Mouse (Mus musculus): ENCODE measurements around the gene Fbln2.

The Fbln2 gene

DNA sequence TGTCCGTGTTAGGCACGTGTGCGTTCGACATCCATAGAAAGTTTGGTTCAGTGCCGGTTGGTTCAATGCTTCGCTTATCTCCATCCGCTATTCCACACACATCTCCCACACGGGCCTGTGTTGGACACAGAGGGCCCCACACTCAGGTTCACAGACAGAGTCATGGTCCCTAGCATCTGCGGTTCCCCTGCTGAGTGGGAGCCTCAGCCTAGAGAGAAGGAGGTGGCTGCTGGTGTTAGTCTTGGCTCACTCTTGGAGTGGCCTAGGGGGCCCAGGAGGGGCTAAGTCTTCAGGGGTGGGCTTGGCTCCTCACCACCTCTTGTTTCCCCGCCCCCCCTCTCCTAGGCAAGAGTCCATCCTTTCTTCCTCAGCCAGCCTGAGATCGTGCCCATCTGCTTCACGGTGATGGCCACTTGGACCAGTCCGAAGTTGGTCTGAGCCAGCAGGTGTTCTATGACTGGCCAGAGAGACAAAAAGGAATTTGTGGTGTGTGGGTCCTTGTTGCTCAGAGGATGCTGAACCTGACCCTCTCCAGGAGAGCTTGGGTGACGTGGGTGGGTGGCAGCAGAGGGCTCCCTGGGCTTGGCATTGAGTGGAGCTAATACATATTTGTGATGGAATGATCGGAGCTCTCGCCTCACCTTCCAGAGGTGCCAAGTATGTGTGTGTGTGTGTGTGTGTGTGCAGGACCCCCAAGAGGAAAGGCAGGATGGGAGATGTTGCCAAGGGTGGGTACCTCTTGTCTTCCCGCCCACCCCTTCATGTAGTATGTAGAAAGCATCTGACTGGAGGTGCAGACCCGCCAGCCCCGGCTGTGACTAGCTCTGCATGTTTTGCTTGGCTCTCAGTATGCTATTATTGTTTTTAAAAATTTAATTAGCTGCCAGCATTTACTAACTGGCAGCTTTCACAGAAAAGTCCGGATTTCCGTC, 1.3 kb downstream of the Fbln2 start:
- CTCF ChIA-PET, result interaction anchor here in 3 of 4 experiments (0.6 to 1.1 kb wide), 9 partner anchors 8 to 85 kb away, joined by 3 to 9 read pairs (median 4); no protein-coding TSS in a partner anchor
- POLR2A ChIA-PET, result interaction anchor here in 2 of 4 experiments (0.6 to 1.5 kb wide), 4 partner anchors 15 to 269 kb away, joined by 3 to 4 read pairs (median 3); partner anchors contain the start of gene Nup210 (in 1 of the 2)

DNA sequence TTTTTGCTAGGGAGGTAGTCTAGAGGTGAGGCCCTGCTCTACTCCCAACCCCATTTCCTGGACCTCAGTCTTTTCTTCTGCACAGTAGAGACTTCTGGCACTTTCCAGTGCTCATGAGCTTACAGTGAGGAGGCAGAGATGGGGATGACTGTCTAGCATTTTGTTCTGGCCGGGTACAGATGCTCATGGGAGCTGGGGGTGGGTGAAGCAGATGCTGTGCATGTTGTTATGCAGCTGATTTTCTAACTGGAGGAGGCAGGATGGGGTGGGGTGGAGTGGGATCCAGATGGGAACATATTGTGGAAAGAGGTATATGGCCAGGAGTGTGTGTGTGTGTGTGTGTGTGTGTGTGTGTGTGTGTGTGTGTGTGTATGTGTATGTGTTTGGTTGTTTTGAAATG, 3.2 kb downstream of the Fbln2 start:
- CTCF ChIA-PET, result interaction anchor here in 1 of 4 experiments (1.3 kb wide), 1 partner anchor 42 kb away, joined by 3 read pairs; no protein-coding TSS in a partner anchor

DNA sequence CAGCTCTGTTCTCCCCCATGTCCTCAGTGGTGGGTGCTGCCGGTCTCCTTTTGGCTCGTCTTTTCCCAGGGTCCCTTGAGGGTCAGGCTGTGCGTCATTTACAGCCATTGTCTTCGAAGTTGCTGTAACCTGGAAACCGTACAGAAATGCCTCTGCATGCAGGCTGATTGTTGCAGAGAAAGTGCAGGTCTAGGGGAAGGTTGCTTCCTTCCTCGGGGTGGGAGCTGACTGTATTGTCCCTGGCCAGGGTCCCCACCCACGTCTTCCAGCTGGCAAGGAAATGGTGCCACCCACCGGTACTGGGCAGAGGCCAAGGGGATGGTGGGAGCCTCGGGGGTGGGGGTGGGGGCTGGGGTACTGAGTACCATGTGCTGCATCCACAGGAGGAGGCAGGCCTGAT, 6.2 kb downstream of the Fbln2 start:
- ChIA-PET POLR2A (no interaction called here), CTCF (no interaction called here)

More for the DNA sequence above, 3.2 kb downstream of the Fbln2 start:
- POLR2A ChIA-PET, result interaction anchor here in 1 of 4 experiments (0.7 kb wide), 1 partner anchor 197 kb away, joined by 3 read pairs; no protein-coding TSS in a partner anchor

DNA sequence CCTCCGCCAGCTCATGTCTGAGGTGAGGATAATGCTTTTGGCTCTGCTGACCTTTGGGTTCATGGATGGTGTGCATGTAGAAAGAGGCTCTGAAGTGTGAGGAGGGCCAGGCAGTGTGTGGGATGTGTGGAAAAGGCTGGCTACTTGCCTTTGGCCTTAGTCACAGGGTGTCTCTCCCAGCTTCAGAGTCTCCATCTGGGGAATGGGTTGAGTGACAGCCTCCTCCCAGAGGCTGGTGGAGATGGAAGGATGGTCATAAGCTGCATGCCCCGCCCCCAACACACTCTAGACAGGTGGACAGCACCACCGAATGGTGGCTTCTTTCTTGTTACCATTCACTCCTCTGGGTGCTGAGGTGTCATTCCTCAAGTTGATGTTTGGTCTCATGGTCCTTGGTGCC, 6.6 kb downstream of the Fbln2 start:
- CTCF ChIA-PET, result no interaction called here
- POLR2A ChIA-PET, result no interaction called here

DNA sequence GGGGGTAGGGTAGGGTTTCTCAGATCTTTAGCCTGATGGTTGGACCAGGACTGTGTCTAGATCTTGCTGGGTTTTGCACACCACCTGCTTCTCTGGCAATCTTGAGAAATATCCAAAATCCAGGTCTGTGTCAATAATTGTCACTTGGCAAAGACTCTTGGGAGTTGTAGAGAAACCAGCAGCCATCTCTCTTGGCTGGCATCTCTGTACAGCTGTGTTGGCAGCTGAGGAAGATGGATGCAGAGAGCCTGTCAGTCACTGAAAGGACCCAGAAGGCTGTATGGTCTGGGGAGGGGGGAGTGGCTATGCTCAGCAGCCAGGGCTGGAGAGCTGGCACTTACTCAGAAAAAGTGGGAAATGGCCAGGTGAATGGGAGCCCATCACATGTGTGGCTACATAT, 7.8 kb downstream of the Fbln2 start:
- POLR2A ChIA-PET, result no interaction called here
- CTCF ChIA-PET, result interaction anchor here in 2 of 4 experiments (0.6 to 1.2 kb wide), 2 partner anchors 11 to 566 kb away, joined by 3 read pairs; no protein-coding TSS in a partner anchor

DNA sequence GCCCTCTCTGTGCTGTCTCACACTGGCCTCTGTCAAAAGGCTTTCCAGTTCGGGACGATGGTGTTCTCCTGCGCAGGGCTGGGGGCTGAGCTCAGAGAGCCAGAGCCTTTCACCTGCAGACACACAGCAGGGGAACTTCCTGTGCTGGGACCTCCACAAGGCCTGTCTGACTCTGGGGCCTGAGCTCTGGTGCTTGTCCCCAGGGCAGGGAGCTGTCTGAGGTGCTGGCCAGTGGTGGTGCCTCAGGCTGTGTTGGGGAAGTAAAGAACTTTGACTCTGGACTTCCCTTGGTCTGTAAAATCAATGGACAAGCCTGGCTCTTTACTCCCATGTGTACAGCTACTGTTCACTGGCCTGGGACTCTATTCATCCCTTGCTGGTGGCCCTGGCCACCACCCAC, 8.8 kb downstream of the Fbln2 start:
- CTCF ChIA-PET, result interaction anchor here (0.5 to 1.6 kb wide), 11 partner anchors 8 to 826 kb away, joined by 3 to 5 read pairs (median 3); partner anchors contain the start of gene Fbln2 (in 1 of the 4)
- POLR2A ChIA-PET, result interaction anchor here in 2 of 4 experiments (0.5 to 1.5 kb wide), 6 partner anchors 9 to 604 kb away, joined by 3 to 7 read pairs (median 4); partner anchors contain the start of gene Fbln2 (in 1 of the 2)

DNA sequence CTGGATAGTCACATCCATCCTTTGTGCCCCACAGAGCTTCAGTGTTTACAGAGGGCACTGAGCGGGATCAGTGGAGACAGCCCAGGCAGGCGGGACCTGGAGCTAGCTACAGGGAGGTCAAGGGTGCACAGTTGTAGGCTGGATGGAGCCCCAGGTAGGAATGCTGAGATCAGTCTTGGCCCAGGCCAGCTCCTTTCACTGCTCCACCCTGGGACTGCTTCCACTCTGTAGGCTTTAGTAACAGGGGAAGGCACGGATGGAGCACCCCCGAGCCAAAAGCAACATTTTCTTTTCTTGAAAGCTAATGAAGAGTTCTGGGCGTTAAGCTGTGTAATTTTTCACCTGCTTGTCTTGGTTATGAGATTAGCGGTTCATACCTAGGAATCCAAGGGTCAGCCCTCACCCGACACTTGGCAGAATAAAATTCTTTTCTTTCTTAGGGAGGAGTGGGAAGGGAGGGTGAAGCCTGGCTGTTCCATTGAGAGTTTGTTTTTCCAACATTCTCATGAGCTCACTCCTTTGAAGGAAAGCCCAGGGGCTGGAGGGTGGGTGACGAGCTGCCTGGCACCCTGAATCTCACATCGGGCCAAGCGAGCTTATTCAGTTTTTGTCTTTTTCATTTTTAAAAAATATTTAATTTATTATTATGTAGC, 10.6 kb downstream of the Fbln2 start:
- ChIA-PET CTCF (interaction anchor here in 2 of 4 experiments (0.5 to 0.6 kb wide), 2 partner anchors 567 to 930 kb away, joined by 3 read pairs; no protein-coding TSS in a partner anchor), POLR2A (interaction anchor here in 2 of 4 experiments (0.7 to 0.9 kb wide), 2 partner anchors 12 to 237 kb away, joined by 3 to 4 read pairs; no protein-coding TSS in a partner anchor)

DNA sequence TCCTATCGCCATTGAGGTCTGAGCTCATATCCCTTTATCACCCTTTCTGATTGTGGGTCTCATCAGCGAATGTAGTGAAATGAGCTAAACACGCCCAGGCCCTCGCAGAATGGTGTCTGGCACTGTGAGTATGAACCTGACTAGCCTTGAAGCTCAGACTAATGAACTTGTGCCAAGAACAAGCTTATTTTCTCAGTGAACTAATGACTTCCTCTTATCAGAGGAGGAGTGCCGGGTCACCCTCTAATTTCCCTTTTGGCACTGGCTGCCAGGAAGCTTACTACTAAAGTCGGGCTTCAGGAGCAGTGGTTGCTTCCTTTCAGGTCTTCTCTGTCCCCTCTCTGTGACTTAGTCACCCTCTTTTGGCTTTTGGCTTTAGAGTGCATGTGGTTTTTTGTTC, 12.7 kb downstream of the Fbln2 start:
- ChIA-PET POLR2A (no interaction called here), CTCF (interaction anchor here in 3 of 4 experiments (0.9 to 1.5 kb wide), 3 partner anchors 38 to 57 kb away, joined by 3 to 4 read pairs (median 4); no protein-coding TSS in a partner anchor)

DNA sequence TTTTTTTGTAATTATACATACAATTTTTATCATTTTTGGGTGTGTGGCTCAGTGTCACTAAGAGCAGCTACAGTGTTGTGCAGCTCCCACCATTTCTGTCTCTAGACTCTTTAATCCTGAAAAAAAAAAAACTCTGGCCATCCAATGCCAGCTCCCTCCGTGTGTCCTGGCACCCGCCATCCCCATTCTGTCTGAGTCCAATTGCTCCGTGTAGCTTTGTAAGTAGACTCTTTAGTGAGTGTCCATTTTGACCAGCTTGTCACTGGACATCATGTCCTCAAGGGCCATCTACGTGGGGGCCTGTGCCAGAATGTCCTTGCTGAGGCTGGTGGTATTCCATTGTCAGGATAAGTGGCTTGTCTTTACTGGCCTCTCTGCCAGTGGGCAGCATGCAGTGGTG, 13.1 kb downstream of the Fbln2 start:
- CTCF ChIA-PET, result interaction anchor here in 3 of 4 experiments (0.9 to 1.5 kb wide), 3 partner anchors 39 to 56 kb away, joined by 3 to 4 read pairs (median 4); no protein-coding TSS in a partner anchor
- POLR2A ChIA-PET, result no interaction called here

DNA sequence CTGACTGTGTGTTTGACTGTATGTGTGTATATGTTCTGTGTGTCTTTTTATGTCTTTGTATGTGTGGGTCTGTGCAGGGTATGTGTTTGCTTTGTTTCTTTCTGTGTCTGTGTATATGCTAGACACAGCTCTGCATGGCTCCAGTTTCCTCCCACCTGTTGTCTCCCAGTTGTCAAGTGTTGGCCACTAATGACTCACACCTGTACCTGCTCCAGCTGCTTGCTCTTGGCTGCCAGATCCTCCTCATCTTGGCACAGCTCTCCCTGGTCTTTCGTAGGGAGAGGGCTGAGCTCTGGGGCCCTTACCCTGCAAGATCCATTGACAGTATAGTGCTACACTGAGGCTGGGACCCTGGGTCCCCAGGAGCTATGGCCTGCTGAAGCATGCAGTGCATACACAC, 13.8 kb downstream of the Fbln2 start:
- ChIA-PET CTCF (interaction anchor here in 2 of 4 experiments (1.0 to 1.5 kb wide), 2 partner anchors 53 to 620 kb away, joined by 3 to 4 read pairs; no protein-coding TSS in a partner anchor), POLR2A (no interaction called here)

DNA sequence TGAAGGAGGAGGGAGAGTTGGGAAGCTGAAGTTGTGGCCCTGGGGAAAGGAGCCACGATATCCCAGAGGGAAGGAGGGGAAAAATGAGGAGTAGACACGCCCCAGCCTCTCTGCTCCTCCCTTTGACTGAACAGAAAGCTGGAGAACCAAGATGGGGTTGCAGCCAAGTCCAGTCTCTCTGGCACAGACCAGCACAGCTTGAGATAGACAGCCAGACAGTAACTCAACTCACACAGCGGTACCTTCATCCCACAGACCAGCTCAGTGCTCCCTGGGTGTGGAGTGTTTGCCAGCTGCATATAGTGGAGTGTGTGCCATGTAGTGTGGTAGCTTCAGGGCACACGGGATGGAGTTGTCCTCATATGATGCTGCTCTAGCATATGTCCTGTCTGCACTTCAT, 16.7 kb downstream of the Fbln2 start:
- ChIA-PET CTCF (interaction anchor here in 3 of 4 experiments (0.8 to 1.0 kb wide), 4 partner anchors 9 to 57 kb away, joined by 3 read pairs; no protein-coding TSS in a partner anchor), POLR2A (interaction anchor here in 1 of 4 experiments (1.3 kb wide), 1 partner anchor 15 kb away, joined by 4 read pairs; no protein-coding TSS in a partner anchor)

DNA sequence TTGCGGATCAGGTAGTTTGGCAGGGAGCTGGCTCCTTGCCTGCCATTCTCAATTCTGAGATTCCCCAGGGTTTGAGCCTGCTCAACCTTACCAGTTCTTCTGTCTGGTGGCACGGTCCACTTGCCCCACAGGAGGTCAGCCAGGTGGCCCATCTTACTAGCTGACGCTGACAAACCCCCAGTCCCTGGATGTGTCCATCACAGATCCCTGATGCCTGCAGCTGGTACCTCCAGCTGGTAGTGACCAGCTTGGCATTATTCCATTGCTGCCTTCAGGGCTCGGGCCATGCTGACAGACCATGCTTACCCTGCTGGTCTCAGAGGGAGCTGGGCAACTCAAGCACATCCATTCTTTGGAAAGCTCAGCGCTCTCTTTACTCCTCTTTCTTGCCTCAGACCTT, 18.7 kb downstream of the Fbln2 start:
- POLR2A ChIA-PET, result interaction anchor here in 1 of 4 experiments (0.7 kb wide), 1 partner anchor 415 kb away, joined by 5 read pairs; no protein-coding TSS in a partner anchor

DNA sequence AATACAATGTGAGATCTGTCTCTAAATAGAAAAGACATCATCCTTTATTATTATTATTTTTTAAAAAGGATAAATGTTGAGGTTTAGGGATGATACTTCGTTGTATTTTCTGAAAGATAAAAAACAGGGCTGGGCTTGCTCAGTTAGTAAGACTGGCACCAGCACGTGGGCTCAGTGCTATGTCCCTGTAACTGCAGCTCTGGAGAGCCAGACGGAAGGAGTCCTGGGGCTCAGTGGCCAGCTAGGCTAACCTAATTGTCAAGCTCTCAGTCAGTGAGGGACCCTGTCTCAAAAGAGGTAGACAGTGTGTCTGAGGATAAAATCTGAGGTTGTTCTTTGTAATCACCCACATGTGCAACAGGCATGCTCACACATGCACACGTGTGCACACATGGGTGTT, 19.3 kb downstream of the Fbln2 start:
- ChIA-PET POLR2A (interaction anchor here in 1 of 4 experiments (0.7 kb wide), 1 partner anchor 416 kb away, joined by 5 read pairs; no protein-coding TSS in a partner anchor), CTCF (interaction anchor here in 3 of 4 experiments (0.6 to 1.4 kb wide), 3 partner anchors 50 to 102 kb away, joined by 3 read pairs; no protein-coding TSS in a partner anchor)

More for the DNA sequence above, 18.7 kb downstream of the Fbln2 start:
- CTCF ChIA-PET, result interaction anchor here in 2 of 4 experiments (0.8 to 1.4 kb wide), 2 partner anchors 50 to 51 kb away, joined by 3 read pairs; no protein-coding TSS in a partner anchor

DNA sequence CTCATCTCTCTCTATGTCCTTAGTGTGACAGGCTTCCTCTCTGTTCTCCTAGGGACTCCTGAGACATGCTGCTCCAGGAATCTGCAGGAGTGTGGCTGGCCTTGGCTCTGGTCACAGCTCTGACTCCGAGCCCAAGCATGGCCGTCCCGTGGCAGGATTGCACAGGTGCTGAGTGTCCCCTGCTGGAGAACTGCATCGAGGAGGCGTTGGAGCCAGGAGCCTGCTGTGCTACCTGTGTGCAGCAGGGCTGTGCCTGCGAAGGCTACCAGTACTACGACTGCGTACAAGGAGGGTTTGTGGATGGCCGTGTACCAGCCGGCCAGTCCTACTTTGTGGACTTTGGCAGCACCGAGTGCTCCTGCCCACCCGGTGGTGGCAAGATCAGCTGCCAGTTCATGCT, 20.8 kb downstream of the Fbln2 start:
- CTCF ChIA-PET, result interaction anchor here in 3 of 4 experiments (0.6 to 1.2 kb wide), 5 partner anchors 44 to 90 kb away, joined by 3 to 6 read pairs (median 3); no protein-coding TSS in a partner anchor
- POLR2A ChIA-PET, result interaction anchor here in 1 of 4 experiments (1.3 kb wide), 1 partner anchor 51 kb away, joined by 3 read pairs; no protein-coding TSS in a partner anchor

DNA sequence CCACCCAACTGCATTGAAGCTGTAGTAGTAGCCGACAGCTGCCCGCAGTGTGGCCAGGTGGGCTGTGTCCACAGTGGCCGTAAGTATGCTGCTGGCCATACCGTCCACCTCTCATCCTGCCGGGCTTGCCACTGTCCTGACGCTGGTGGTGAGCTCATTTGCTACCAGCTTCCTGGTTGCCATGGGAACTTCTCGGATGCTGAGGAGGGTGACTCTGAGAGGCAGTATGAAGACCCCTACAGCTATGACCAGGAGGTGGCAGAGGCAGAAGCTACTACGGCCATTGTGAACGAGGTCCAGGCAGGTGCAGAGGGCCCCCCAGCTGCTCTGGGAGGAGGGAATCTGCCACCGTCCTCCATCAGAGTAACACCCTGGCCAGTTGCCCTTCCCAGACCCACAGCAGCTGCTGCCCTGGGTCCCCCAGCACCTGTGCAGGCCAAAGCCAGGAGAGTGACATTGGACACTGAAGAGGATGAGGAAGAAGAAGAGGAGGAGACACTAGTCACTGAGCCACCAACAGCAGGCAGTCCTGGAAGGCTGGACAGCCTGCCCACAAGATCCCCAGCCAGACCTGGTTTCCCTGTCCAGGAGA, 21.3 kb downstream of the Fbln2 start:
- ChIA-PET POLR2A (interaction anchor here in 1 of 4 experiments (1.3 kb wide), 1 partner anchor 52 kb away, joined by 3 read pairs; no protein-coding TSS in a partner anchor), CTCF (interaction anchor here in 3 of 4 experiments (0.6 to 1.2 kb wide), 5 partner anchors 44 to 91 kb away, joined by 3 to 6 read pairs (median 3); no protein-coding TSS in a partner anchor)

DNA sequence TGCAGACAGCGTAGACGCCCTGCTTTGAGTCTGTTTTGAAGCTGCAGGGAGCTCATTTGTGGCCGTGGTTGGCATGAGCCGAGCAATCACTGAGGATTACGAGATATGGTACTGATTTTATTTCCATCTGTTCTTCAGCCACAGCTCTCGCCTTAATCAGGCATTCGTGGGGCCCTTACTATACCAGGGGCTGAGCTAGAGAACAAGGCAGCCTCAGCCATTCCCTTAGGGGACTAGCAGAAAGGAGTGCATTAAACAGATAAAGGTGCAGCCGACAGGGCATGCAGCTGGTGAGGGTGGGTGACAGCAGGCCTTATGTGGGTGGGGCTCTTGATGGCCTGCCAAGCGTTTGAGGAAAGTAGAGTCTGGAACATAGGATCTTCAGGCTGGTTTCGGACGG, 23.8 kb downstream of the Fbln2 start:
- CTCF ChIA-PET, result no interaction called here

DNA sequence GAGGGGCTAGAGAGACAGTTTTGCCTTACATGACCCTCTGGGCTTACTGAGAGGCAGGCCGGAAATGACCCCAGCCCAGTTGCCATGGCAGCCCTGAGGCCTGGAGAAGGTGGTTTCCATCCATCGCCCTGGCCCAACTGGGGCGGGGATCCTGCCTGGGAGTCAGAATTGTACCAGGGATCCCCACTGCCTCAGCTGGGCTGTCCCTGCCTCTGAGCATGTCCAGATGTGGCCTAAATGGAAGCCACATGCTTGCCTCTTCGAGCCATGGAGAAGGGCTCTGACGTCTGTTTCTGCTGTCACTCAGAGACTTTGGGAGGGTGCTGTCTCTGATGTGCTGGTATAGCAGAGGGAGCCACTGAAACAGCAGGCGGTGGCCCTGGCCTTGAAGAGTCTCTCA, 24.2 kb downstream of the Fbln2 start:
- CTCF ChIA-PET, result interaction anchor here in 2 of 4 experiments (0.7 kb wide), 2 partner anchors 14 to 499 kb away, joined by 5 read pairs; no protein-coding TSS in a partner anchor
- POLR2A ChIA-PET, result interaction anchor here in 2 of 4 experiments (0.7 to 1.9 kb wide), 2 partner anchors 15 to 27 kb away, joined by 3 to 4 read pairs; no protein-coding TSS in a partner anchor

More for the DNA sequence above, 23.8 kb downstream of the Fbln2 start:
- POLR2A ChIA-PET, result interaction anchor here in 1 of 4 experiments (1.1 to 1.9 kb wide), 2 partner anchors 15 to 79 kb away, joined by 3 to 4 read pairs; no protein-coding TSS in a partner anchor

Measured in embryonic stem cell, embryonic (primary cell).